Mouse (Mus musculus) forebrain, embryonic 11.5 days (tissue): Measurements from ENCODE around the gene Ftl1. TPM values are rescaled to one million over a fixed set of nuclear protein-coding genes. Genes with fewer than 3 reads are reported as not detected.
"Not testable (repeated sequence)": the region's sequence is repeated elsewhere in the genome, so short reads cannot be mapped to it uniquely, and the experiment has no call there.

ENCODE experiments used
- ATAC-seq: fragments of 200-750 bp; cut with Nextera tagmentation; replicated peaks from 2 replicates; pipeline ENCODE4 v1.8.0; 2017; ENCODE audit warnings: moderate TSS enrichment; ENCODE audit not compliant: low FRiP score
- DNase-seq: peaks from one replicate; pipeline ENCODE4 v3.0.0-alpha.2; 2017; ENCODE audit warnings: low spot score
- H3K27ac ChIP-seq: fragments of 300-500 bp; sonication (generic); 2 replicates; pipeline ENCODE4 v1.5.1; 2014; ENCODE audit warnings: low read depth, low read length
- H3K27me3 ChIP-seq: fragments of 300-500 bp; sonication (generic); 2 replicates; pipeline ENCODE4 v1.6.1; 2014; ENCODE audit warnings: mild to moderate bottlenecking, low read length, mixed read lengths; ENCODE audit not compliant: control insufficient read depth, insufficient read depth
- H3K36me3 ChIP-seq: fragments of 300-500 bp; sonication (generic); 2 replicates; pipeline ENCODE4 v1.6.1; 2014; ENCODE audit warnings: mild to moderate bottlenecking, low read length, moderate library complexity, mixed read lengths; ENCODE audit not compliant: control insufficient read depth, insufficient read depth
- H3K4me1 ChIP-seq: fragments of 300-500 bp; sonication (generic); replicated peaks from 2 replicates; pipeline ENCODE4 v1.6.1; 2014; ENCODE audit warnings: low read length, mixed read lengths; ENCODE audit not compliant: control insufficient read depth, insufficient read depth
- H3K4me2 ChIP-seq: fragments of 300-500 bp; sonication (generic); 2 replicates; pipeline ENCODE4 v1.6.1; 2014; ENCODE audit warnings: low read depth, mild to moderate bottlenecking, low read length, moderate library complexity, mixed read lengths; ENCODE audit not compliant: severe bottlenecking
- H3K4me3 ChIP-seq: fragments of 300-500 bp; sonication (generic); 2 replicates; pipeline ENCODE4 v1.5.1; 2014; ENCODE audit warnings: low read depth, low read length
- H3K9ac ChIP-seq: fragments of 300-500 bp; sonication (generic); 2 replicates; pipeline ENCODE4 v1.6.1; 2014; ENCODE audit warnings: low read length
- H3K9me3 ChIP-seq: fragments of 300-500 bp; sonication (generic); 2 replicates; pipeline ENCODE4 v1.6.1; 2016; ENCODE audit warnings: low read length, mixed read lengths; ENCODE audit not compliant: control insufficient read depth
- WGBS: fragments of 180-500 bp; shearing (Covaris S2); extraction: QIAGEN DNeasy Blood & Tissue Kit; methylation state at CpG from one replicate; pipeline ENCODE4 v1.1.7; 2014; 5-methylcytosine and 5-hydroxymethylcytosine counted together
- polyA plus RNA-seq: library from polyadenylated mRNA; unstranded; fragments of >200 nt; fragmentation: Nextera tagmentation; extraction: Ambion mirVana; gene quantifications from 2 replicates; pipeline ENCODE4 v1.2.1, GENCODE M21; 2014

Ftl1 gene
- polyA plus RNA-seq, 1 experiment from 2014 or later = 4,947 TPM

GRCm38 (mm10) chr7:45467090-45467670, 7.5 kb upstream of the Ftl1 start:
- Histone ChIP-seq H3K9me3 (no peaks in the 10 kb centered on the region), H3K4me3 (peak overlapping the region; percentile 85), H3K9ac (peak overlapping the region; percentile 52), H3K27ac (no peak overlapping the region), H3K4me2 (peak overlapping the region; percentile 84; the same call in 1 of the 2 replicates), H3K27me3 (no peaks in the 10 kb centered on the region), H3K4me1 (peaks cover 7% of the 10 kb centered on the region), H3K36me3 (peaks cover 7% of the 10 kb centered on the region; the same call in 1 of the 2 replicates)
- DNase-seq (no peak), ATAC-seq (no peak)
- 36% methylated on average over 7 of the region's 7 CpGs for WGBS

- peak; percentile 84 for ATAC-seq
- no peak within 1 kb of the TSS for H3K27ac ChIP-seq
- H3K4me2 ChIP-seq = peak within 1 kb of the TSS; percentile 84
- WGBS = under 1% methylated on average over 56 of the region's 58 CpGs
- peaks cover 7% of the 10 kb centered on the region; the same call in 1 of the 2 replicates for H3K36me3 ChIP-seq
- DNase-seq = peak; percentile 98
- H3K4me3 ChIP-seq = peak within 1 kb of the TSS; percentile 85
- H3K9ac ChIP-seq = peak within 1 kb of the TSS; percentile 83
- no peaks in the 10 kb centered on the region for H3K27me3 ChIP-seq
- peaks cover 7% of the 10 kb centered on the region for H3K4me1 ChIP-seq
- no peaks in the 10 kb centered on the region for H3K9me3 ChIP-seq
These were observed 6.8 kb upstream of the Ftl1 start, which contains the start of gene Bax for GRCm38 (mm10) chr7:45466283-45467089. Gene Bax (minus strand): TSS chr7:45466898.

GRCm38 (mm10) chr7:45465549-45465948, 5.9 kb upstream of the Ftl1 start:
- H3K36me3 ChIP-seq = peaks cover 7% of the 10 kb centered on the region; the same call in 1 of the 2 replicates

GRCm38 (mm10) chr7:45465112-45465511, 5.4 kb upstream of the Ftl1 start:
- DNase-seq (no peak), ATAC-seq (no peak)
- no peak overlapping the region for H3K4me3 ChIP-seq
- H3K27ac ChIP-seq = no peak overlapping the region
- 95% methylated on average over 12 of the region's 12 CpGs for WGBS
- H3K27me3 ChIP-seq = no peaks in the 10 kb centered on the region
- no peak overlapping the region for H3K9ac ChIP-seq
- peaks cover 7% of the 10 kb centered on the region; the same call in 1 of the 2 replicates for H3K36me3 ChIP-seq
- 0 out of 2 replicates have a peak overlapping the region, but pooled peaks have one; percentile 84 for H3K4me2 ChIP-seq
- no peaks in the 10 kb centered on the region for H3K9me3 ChIP-seq
- peaks cover 16% of the 10 kb centered on the region for H3K4me1 ChIP-seq

More at GRCm38 (mm10) chr7:45465549-45465948, 5.9 kb upstream of the Ftl1 start:
- Histone ChIP-seq H3K4me3 (peak overlapping the region; percentile 85), H3K9ac (peak overlapping the region; percentile 83), H3K4me1 (peaks cover 12% of the 10 kb centered on the region), H3K9me3 (no peaks in the 10 kb centered on the region), H3K27me3 (no peaks in the 10 kb centered on the region), H3K4me2 (peak overlapping the region; percentile 84), H3K27ac (no peak overlapping the region)
- 84% methylated on average over 9 of the region's 9 CpGs for WGBS
- DNase-seq = no peak
- ATAC-seq = no peak

- WGBS = 93% methylated on average over 7 of the region's 7 CpGs
- H3K36me3 ChIP-seq = peaks cover 7% of the 10 kb centered on the region; the same call in 1 of the 2 replicates
These were observed 4.5 kb upstream of the Ftl1 start for GRCm38 (mm10) chr7:45463987-45464778.

GRCm38 (mm10) chr7:45462868-45463267, 3.2 kb upstream of the Ftl1 start:
- not testable (repeated sequence) for DNase-seq, H3K27ac ChIP-seq, ATAC-seq, H3K9ac ChIP-seq, H3K4me2 ChIP-seq, H3K9me3 ChIP-seq, H3K27me3 ChIP-seq, H3K4me3 ChIP-seq
- H3K4me1 ChIP-seq = peaks cover 17% of the 10 kb centered on the region
- WGBS = 82% methylated on average over 4 of the region's 4 CpGs
- H3K36me3 ChIP-seq = peaks cover 10% of the 10 kb centered on the region; the same call in 1 of the 2 replicates

More at GRCm38 (mm10) chr7:45463987-45464778, 4.5 kb upstream of the Ftl1 start:
- H3K4me3 ChIP-seq = no peak overlapping the region
- H3K4me2 ChIP-seq = no peak overlapping the region
- no peaks in the 10 kb centered on the region for H3K9me3 ChIP-seq
- H3K4me1 ChIP-seq = peaks cover 17% of the 10 kb centered on the region
- no peak overlapping the region for H3K27ac ChIP-seq
- no peak for DNase-seq
- H3K27me3 ChIP-seq = no peaks in the 10 kb centered on the region
- no peak overlapping the region for H3K9ac ChIP-seq
- ATAC-seq = no peak

- Histone ChIP-seq H3K4me2 (no peak overlapping the region), H3K9ac (no peak overlapping the region), H3K27ac (no peak overlapping the region), H3K27me3 (no peaks in the 10 kb centered on the region), H3K9me3 (no peaks in the 10 kb centered on the region), H3K4me1 (peaks cover 17% of the 10 kb centered on the region), H3K36me3 (peaks cover 10% of the 10 kb centered on the region; the same call in 1 of the 2 replicates), H3K4me3 (no peak overlapping the region)
- no peak for DNase-seq
- no peak for ATAC-seq
- WGBS = 91% methylated on average over 4 of the region's 4 CpGs
These were observed 2.6 kb upstream of the Ftl1 start for GRCm38 (mm10) chr7:45462325-45462724.

- no peaks in the 10 kb centered on the region for H3K27me3 ChIP-seq
- no peak overlapping the region for H3K9ac ChIP-seq
- H3K27ac ChIP-seq = 0 out of 2 replicates have a peak overlapping the region, but pooled peaks have one; percentile 31
- H3K4me1 ChIP-seq = peaks cover 15% of the 10 kb centered on the region
- WGBS = 91% methylated on average over 4 of the region's 4 CpGs
- no peaks in the 10 kb centered on the region for H3K9me3 ChIP-seq
- ATAC-seq (no peak), DNase-seq (no peak)
- no peak overlapping the region for H3K4me2 ChIP-seq
- H3K36me3 ChIP-seq = peaks cover 10% of the 10 kb centered on the region; the same call in 1 of the 2 replicates
- no peak overlapping the region for H3K4me3 ChIP-seq
These were observed 2.1 kb upstream of the Ftl1 start for GRCm38 (mm10) chr7:45461781-45462180.
